Mouse (Mus musculus): Measurements from ENCODE around the gene Ccm2l.

Ccm2l gene

GRCm38 (mm10) chr2:153053896-153054295, 11.9 kb upstream of the Ccm2l start:
- no peak for DNase-seq

- DNase-seq = no peak
These were observed 10.4 kb upstream of the Ccm2l start for GRCm38 (mm10) chr2:153055270-153055920.

- no peak for DNase-seq
These were observed 7.4 kb upstream of the Ccm2l start for GRCm38 (mm10) chr2:153058365-153058764.

GRCm38 (mm10) chr2:153060216-153060615, 5.5 kb upstream of the Ccm2l start:
- no peak for DNase-seq

- no peak for DNase-seq
These were observed 2.4 kb upstream of the Ccm2l start for GRCm38 (mm10) chr2:153063394-153063793.

- no peak for DNase-seq
These were observed 1.4 kb upstream of the Ccm2l start for GRCm38 (mm10) chr2:153064190-153064970.

GRCm38 (mm10) chr2:153066991-153067390, 1.2 kb downstream of the Ccm2l start:
- no peak for DNase-seq

- peak; percentile 35 for DNase-seq
These were observed 5.2 kb downstream of the Ccm2l start for GRCm38 (mm10) chr2:153070762-153071490.

- no peak for DNase-seq
These were observed 5.9 kb downstream of the Ccm2l start for GRCm38 (mm10) chr2:153071491-153072184.

- DNase-seq = no peak
These were observed 8.9 kb downstream of the Ccm2l start for GRCm38 (mm10) chr2:153074651-153075050.

GRCm38 (mm10) chr2:153075961-153076360, 10.2 kb downstream of the Ccm2l start:
- DNase-seq = no peak

GRCm38 (mm10) chr2:153080841-153081523, 15.2 kb downstream of the Ccm2l start:
- DNase-seq = peak; percentile 88

- peak; percentile 89 for DNase-seq
These were observed 16.1 kb downstream of the Ccm2l start for GRCm38 (mm10) chr2:153081866-153082265.

- DNase-seq = no peak
These were observed 17.5 kb downstream of the Ccm2l start for GRCm38 (mm10) chr2:153083275-153083674.

GRCm38 (mm10) chr2:153083824-153084223, 18.1 kb downstream of the Ccm2l start:
- no peak for DNase-seq

- peak; percentile 56 for DNase-seq
These were observed 18.7 kb downstream of the Ccm2l start for GRCm38 (mm10) chr2:153084261-153084976.

GRCm38 (mm10) chr2:153085556-153085955, 19.8 kb downstream of the Ccm2l start:
- no peak for DNase-seq

GRCm38 (mm10) chr2:153086166-153086565, 20.4 kb downstream of the Ccm2l start:
- DNase-seq = no peak

- no peak for DNase-seq
These were observed 21.3 kb downstream of the Ccm2l start for GRCm38 (mm10) chr2:153087091-153087490.

- DNase-seq = no peak
These were observed 23.6 kb downstream of the Ccm2l start for GRCm38 (mm10) chr2:153089316-153089715.

GRCm38 (mm10) chr2:153090551-153091165, 24.9 kb downstream of the Ccm2l start:
- DNase-seq = peak; percentile 43

Measured in kidney, adult 9 months (tissue).